Mouse (Mus musculus) embryo, embryonic 11.5 days (tissue): ENCODE data around the gene Cacna1d.

Experiments used
- DNase-seq: peaks from one replicate; pipeline ENCODE4 v3.0.0-alpha.2; 2012; ENCODE audit warnings: low read depth, low spot score

Gene Cacna1d

DNA sequence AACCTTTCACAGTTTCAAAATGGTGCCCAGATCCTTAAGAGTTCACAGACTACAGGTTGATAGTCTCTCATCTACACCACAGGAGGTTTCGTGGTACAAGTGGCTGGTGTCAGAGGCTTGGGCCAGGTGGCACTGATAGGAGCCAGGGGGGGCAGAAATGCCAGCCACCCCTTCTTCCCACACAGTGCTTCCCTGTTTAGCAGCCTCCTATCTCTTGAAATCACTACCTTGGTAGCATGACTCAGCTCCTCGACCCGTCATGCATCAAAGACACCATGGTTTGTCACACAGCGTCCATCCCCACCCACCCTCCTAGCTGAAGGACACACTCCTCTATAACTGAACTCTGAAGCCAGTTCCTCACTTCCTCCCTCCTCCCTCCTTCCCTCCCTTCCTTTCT lies 398.8 kb downstream of the Cacna1d start:
- DNase-seq: no peak

DNA sequence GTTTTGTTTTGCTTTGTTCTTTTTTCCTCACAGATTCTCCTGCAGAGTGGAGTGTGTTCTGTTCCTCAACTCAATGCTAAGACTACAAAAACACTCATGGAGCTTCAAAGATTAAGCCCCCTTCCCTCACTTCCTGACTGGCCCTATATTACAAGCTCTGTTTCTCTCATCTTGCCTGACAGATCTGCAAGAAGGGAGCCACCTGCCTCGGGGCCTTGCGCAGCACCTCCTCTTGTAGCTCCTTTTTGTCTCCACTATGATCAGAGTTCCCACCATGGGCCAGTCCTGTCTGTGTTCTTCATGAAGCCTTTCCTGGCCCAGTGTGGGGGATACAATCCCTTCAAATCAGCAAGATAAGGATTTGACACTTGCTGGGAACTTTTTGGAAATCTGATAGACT lies 399.2 kb downstream of the Cacna1d start:
- DNase-seq: no peak

DNA sequence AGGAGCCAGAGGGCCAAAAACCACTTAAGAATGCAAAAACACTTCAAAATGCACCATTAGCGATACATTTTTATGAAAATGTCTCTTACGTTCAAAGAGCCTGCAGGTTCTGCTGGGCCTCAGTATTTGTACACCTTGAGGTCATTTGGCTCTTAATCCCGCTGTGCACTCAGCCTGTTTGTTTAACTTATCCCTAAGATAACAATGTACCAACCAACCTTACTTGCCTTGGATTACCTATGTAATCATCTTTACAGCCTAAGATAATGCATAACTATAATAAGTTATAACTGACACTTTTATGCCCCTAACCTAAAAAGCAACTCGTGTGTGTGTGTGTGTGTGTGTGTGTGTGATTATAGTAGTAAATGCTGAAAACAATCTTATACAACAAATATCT lies 411.5 kb downstream of the Cacna1d start:
- no peak for DNase-seq

DNA sequence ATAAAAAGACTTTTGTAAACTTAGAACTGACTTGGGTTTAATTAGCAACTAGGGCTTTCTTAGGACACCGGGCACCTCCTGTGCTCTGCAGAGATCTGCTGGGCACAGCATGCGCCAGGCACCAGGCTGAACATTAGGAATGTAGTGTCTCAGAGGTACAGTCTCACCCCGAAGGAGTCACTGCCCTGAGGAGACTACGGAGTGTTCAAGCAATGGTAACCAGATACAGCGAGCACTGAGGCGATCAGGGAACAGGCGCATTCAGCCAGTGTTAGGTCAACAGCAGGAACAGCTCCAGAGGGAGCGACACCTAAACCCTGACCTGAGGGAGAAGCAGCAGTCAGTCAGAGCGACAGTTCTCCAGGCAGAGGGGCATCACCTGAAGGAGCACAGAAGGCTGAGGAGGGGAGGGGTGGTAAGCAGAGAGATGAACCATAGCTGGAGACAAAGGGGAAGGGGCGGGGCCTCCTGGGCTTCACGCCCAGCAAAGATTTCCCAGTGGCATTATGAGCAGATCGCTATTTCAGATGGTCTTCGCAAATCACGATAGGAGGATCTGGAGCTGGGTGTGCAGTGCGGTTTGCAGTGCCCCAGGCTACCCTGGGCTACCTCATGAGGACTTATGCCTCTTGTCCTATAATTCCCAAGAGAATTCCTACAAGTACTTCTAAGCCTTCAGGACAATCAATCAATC lies 413.0 kb downstream of the Cacna1d start:
- DNase-seq: no peak

DNA sequence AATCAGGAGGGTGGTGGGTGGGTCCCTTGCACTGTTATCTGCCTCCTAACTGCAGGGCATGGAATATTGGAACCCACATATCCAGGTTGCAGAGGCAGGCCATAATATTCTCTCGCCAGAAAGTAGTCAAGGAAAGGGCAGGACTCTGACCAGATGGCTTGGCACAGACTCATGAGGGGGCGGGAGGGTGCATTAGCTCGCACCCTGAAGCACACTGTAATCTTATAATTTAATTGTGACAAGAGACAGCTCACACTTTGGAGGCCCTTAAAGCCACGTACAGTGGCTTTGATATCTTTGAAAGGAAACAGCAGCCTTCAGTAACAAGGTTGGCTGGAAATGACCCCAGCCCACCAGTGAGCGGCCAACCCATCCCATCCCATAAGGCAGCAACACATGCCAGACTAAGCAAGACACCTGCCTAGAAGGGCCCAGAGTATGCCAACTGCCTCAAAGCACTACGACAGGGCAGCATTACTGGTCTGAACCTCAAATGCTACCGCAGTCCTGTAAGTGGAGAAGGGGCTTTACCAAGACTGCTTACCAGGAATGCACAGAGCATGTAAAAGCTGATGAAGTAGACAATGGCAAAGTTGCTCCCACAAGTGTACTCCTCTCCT lies 415.9 kb downstream of the Cacna1d start:
- no peak for DNase-seq

DNA sequence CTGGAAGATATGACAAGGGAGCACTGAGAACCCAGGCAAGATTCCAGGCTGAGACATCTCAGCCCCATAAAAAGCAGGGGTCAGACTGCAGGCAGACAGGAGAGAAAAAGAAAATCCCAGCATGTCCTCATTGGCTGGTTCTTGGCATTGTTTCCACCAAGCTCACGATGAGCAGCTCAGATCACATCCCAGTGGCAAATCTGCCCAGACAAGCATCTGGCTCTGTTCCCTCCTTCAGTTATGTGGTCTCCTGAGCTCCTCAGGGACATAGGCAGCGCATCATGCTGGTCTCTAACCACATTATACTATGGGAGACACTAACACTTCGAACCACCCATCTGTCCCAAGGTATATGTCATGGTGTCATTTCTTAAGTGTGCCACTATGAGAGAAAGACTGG lies 422.7 kb downstream of the Cacna1d start:
- DNase-seq: no peak

DNA sequence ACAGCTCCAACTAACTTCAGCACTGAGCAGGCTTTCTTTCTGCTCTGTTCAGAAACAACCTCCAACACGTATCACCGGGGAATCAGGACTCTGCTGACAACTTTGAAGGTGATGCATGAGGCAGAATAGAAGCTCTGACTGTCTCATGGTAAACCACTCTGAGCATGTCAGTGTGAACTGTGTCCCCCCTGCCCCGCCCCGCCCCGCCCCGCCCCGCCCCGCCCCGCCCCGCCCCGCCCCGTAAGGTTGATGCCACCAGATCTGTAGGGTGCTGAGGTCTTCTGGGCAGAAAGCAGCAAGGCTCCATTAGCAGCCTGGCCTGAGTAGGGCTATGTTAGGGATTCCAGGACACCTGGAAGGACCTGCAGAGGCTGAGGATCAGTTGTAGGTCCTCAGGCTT lies 424.5 kb downstream of the Cacna1d start:
- DNase-seq: no peak

DNA sequence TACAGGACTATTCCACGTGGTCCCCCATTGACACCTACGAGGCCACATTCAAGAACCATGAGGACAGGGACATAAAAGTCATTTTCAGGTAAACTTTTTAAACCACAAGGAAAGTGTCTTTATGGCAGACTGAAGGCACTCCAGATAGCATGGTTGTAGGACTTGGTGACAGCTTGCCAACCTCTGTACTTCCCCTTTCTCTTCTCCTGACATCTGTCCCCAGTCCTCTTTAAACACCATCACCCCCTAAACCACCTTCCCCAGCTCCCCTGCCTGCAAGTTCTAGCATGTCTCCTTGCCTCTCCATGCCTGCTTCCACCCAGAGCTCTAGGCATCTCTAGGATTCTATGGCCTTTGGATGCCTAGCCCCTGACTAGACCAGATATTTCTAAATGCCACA lies 426.4 kb downstream of the Cacna1d start:
- no peak for DNase-seq

DNA sequence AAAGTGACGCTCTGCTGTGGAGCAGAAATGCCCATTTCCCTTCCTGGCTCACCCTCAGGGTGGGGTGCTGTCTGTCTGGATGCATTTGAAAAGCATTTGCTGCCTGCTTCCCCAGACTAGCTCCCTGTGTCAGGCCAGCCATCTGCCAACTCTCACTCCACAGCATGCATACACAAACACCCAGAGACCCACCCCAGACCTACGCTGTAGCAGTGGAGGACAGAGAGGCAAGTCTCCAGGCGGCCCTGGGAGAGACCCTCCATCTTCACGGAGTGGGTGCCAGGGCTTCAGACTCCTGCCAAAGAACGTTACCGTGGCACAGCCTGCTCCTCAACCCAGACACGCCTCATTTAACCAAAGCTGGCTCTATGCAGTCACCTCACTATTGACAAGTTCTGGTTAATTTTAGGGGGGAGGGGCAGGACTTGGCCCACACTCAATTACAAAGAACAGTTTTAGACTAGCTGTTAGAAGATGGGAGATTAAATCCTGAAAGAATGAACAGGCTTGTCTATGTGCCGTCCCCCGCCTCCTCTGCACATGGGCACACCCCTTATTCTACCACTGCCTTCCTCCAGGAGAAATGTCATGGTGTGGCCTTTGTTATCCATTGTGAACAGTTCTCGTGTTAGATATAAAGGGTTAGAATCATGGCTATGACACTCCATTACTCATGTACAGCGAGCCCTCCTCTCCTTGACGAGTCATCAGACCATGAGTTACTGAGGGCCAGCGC lies 435.1 kb downstream of the Cacna1d start:
- DNase-seq: no peak

DNA sequence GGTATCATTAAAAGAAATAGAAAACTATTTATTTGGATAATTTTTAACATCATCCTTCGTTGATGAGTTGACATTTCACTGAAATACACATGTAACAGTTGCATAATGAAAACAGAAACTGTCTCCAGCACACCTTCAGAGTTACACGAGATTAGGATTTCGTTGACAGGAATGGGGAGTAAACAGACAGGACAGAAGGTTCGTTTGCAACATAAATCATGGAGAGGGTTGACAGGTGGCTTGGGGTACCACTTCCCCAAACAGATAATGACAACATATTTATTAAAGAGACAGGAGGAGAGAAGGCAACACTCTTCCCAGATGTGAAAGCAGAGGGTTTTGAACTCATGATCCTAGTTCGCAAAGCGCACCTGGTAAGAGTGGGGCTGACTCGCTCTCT lies 436.3 kb downstream of the Cacna1d start:
- DNase-seq: no peak

DNA sequence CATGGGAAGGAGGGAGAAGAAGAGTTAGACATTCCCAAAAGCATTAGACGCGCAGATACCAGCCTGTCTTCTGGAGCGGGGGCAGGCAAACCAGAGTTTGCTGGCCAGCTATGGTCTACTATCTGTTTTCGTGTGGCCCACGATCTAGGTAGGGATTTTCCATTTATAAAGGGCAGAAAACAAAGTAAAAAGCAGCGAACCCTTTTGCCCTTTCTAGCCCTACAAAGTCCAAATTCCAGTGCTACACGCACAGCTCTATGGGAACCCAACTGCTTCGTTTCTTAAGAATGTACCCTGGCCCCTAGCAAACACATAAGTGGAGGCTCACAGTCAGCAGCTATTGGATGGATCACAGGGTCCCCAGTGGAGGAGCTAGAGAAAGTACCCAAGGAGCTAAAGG lies 441.0 kb downstream of the Cacna1d start:
- DNase-seq: no peak

DNA sequence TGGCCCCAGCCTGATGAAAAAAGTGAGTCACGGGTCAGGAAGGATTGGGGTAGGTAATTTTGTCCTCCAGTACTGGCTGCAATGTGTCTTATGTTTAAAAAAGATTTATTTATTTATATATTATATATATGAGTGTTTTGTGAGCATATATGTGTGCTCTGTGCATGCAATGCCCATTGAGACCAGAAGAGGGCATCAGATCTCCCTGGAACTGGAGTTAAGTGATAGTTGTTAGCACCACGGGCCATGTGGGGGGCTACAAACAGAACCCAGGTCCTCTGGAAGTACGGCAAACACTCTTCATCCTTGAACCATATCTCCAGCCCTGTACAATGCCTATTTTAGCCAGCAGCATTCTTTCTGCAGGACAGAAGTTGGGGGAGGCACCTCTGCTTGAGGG lies 443.2 kb downstream of the Cacna1d start:
- DNase-seq: no peak

DNA sequence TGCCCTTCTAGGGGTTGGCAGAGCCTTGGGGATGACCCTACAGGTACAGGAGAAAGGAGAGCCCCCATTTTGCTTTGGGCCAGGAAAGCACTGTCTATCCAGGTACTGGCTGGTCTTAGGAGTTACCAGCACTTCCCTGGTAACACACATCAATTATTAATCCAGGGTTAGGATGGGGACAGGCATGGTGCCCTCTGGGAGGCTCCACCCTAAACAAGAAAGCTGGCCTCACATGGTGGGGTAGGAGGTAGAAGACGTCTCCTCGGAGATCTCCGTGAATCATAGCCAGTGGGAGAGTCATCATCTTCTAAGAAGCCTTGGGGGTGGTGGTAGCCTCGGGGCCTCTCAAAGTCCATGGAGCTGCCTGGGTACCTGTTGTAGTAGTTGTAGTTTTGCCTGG lies 444.3 kb downstream of the Cacna1d start:
- DNase-seq: no peak

DNA sequence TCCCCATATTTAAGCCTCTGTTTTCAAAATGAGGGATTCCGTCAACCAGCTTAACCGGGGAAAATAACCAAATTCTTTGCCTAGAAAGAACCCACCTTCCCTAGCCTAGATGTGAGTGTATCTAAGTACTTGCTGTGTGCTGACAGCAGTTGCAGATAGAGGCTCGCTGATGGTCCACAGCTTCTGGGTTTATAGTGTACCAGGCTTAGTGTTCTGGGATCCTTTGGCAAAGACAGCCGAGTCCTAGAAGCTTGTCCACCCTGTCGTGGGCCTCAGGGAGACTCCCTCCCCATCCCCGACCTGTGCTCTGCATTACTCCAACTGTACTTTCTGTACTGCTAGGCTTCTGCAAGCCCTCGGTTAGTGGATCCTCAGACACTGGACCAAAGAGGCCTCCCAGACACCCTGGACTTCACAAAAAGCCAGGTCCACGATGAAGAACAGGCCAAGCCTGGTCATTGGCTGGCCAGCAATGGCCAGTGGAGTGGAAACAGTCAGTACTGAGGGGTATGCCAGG lies 445.5 kb downstream of the Cacna1d start:
- no peak for DNase-seq

DNA sequence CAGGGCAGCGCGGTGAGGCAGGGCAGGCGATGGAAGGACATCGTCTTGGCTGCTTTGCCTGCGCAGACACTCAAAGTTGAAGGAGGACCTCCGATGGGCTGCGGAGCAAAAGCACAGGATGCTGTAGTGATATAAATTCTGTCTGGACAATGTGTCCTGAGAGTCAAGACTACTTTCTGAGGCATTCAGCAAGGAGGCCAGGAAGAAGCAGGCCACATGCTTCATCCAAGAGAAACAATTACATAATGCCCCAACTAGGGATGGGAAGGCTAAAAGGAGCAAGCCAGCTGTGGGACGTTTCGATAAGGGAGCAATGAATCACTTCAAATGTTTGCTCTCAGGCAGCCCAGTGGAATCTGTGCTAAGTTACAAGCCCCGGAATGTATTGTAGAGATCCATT lies 446.0 kb downstream of the Cacna1d start:
- DNase-seq: no peak

DNA sequence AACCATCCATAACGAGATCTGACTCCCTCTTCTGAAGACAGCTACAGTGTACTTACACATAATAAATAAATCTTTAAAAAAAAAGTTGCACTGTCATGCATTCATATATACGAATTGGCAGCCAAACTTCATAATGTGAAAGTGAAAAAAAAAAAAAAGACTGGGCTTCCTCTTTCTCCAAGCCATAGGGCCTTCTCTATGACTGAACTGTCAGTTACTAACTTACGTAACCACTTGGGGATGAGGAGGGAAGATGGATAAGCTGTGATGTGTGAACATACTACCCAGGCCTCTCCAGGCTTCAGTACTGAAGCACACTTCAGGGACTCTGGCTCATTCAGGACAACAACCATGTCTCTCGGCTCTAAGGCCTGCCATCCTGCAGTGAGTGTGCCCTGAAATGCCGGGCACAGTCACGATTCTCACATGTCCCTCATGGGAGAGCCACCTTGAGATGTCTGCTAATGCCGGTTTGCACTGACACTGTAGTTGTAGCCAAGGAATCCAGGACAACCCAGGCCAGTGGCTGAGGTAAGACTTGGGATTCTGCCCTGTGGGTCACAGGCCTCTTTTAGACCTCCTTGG lies 447.8 kb downstream of the Cacna1d start:
- no peak for DNase-seq

DNA sequence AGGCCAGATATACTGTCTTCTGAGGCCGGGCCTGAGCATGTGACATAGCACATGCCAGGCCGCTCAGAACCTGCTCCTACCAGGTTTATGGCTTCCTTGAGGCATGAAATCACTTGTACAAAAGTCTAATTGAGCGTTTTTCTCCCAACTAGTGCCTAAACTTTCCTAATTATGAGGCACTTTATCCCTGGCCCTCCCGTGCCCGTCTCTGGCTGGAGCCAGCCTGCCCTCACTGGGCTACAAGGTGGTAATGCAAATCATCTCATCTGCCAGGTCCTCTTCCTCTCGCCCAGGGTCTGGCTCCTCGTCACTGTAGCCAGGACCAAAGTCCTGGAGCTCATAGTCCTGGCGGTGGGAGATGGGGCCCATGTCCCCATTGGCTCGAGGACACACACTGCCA lies 449.4 kb downstream of the Cacna1d start:
- no peak for DNase-seq

DNA sequence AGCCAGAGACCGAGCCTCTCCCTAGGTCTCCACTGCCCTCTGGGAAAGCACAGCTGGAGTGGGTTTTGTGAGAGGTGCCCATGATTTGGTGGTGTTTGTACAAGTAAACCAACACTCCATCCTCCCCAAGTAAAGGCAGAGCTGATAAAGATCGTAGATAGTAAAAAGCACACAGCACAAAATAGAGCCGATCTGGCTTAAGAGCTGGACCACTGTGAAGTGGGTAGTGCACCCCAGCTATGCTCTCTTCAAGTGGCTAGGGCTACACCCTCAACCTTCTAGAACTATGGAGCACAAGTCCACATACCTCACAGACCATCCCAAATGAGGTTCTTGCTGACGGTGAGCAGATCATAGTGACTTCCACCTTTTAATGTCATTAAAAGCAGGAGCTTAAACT lies 451.8 kb downstream of the Cacna1d start:
- no peak for DNase-seq

DNA sequence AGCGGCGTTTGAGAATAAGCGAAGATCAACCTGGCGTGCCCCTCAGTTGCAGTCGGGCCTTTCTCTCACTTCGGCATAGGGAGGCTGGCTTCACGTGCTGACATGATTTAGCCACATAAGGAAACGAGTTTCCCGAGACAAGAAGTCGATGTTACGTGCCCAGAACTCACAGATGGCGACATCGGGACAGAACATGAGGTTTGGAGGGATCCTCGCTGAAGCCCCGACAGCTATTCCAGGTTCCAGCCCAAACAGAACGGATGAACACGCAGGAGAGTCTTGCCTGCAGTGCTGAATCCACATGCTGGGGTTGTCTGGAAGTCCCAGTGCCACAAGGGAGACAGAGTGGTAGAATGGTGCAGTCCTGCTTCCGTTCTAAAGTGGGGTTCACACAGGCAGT lies 452.8 kb downstream of the Cacna1d start:
- no peak for DNase-seq

DNA sequence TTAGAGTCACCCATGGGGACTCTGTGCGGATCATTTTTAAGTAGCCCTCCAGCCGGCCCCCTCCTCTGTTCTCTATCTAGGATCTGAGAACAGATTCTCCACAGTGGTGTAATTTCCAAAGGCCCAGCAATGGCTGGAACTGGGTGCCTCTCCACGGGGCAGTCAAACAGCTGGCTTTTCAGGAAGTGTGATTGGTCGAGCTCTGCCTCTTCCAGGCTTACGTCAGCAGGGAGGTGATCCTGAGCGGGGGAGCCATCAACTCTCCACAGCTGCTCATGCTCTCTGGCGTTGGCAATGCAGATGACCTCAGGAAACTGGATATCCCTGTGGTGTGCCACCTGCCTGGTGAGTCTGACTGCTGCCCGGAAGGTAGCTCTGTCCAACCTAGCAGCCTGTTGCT lies 457.9 kb downstream of the Cacna1d start:
- no peak for DNase-seq

DNA sequence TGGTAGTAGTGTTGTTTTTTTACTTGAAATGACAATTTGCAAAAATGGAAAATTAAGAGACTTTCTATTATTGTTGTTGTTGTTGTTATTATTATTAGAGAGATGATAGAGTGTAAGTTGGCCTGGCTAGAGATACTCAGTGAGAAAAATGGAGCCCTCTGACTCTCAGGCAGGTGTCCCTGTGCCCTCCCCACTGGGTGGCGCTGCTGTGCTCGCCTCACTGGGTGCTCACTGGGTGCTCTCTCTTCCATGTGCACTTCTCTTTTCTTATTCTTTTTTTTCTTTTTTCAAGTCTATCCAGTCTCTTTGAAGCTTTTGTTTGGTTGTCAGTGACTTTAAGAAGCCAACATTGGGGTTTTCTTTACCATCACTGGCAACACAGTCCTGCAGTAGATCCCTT lies 463.9 kb downstream of the Cacna1d start:
- no peak for DNase-seq

DNA sequence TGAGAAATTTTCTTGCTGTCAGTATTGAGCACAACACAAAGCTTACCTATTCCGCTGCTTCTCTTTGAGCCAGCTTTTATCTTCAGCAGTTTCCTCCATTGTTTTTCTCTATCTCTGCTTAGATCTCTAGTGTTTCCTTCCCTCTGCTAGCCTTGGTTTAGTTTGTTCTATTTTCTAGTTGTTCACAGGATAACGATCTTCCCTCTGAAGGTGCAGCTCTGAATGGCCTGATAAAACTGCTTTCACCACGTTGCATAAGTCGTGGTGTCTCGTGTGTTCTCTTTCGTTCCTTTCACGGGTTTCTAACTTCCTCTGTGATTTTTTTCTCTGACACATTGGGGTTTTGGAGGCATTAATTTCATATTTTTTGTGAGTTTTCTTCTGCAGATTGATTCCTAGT lies 466.9 kb downstream of the Cacna1d start:
- DNase-seq: no peak

DNA sequence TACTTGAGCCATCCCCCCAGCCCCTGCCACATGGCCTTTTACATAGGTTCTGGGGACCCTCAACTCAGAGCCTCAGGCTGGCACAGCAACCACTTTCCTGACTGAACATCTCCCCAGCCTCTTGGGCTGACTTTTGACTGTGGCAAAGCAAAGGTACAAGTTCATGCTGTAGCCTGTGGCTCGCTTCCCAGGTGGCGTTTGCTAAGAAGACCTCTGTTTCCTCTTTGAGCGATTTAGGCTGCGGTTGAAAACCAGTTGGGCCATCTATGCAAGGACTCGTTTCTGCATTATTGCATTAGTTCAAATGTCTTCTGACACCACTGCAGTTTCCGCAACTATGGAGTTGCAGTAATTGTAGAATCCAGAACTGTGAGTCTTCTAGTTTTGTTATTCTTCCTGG lies 468.8 kb downstream of the Cacna1d start:
- no peak for DNase-seq
